ENCODE assay signal across 8 mouse cellular contexts in genomic region chr2:148731614-148732326, GRCm38 (mm10). TPM values are rescaled to one million over a fixed set of nuclear protein-coding genes. Genes with fewer than 3 reads are reported as not detected.
DNase-seq lines count a peak whose midpoint lies in the region; ATAC-seq lines count a peak whose summit lies in the region.

No protein-coding gene starts in this region.

- ATAC-seq in embryonic facial prominence, embryonic 14.5 days (ENCODE audit: low read depth), result peak; percentile 66
- peak; percentile 50 for ATAC-seq in heart, embryonic 16.5 days (replicated peaks; ENCODE audit: extremely low read depth, insufficient read depth, low FRiP score)

- H3K4me2 ChIP-seq in embryonic facial prominence, embryonic 14.5 days (ENCODE audit: low read depth, low read length), result peak overlapping the region; percentile 76
- H3K4me2 ChIP-seq in heart, embryonic 16.5 days (ENCODE audit: low read depth, low read length), result peak overlapping the region; percentile 90

- H3K9ac ChIP-seq in embryonic facial prominence, embryonic 14.5 days (ENCODE audit: low read depth, low read length), result peak overlapping the region; percentile 79
- peak overlapping the region; percentile 87 for H3K9ac ChIP-seq in heart, embryonic 16.5 days (ENCODE audit: low read length)

- under 1% methylated on average over 33 of the region's 35 CpGs for WGBS in embryonic facial prominence, embryonic 14.5 days
- WGBS in heart, embryonic 16.5 days, result under 1% methylated on average over 35 of the region's 35 CpGs
- WGBS in macrophage (ENCODE audit: missing documents), result 3% methylated on average over 35 of the region's 35 CpGs

- H3K27me3 ChIP-seq in embryonic facial prominence, embryonic 14.5 days (replicated peaks; ENCODE audit: control insufficient read depth, insufficient read depth, low read length), result no peaks in the 10 kb centered on the region
- H3K27me3 ChIP-seq in heart, embryonic 16.5 days (ENCODE audit: control insufficient read depth, insufficient read depth, low read length), result no peaks in the 10 kb centered on the region

- DNase-seq in gastrocnemius, adult 18-20 months (ENCODE audit: low spot score), result peak; percentile 59
- no peak for DNase-seq in gastrocnemius, postnatal 25 days
- DNase-seq in adrenal gland, postnatal 10 days, result peak; percentile 30
- peak; percentile 26 for DNase-seq in embryonic facial prominence, embryonic 14.5 days (ENCODE audit: low spot score)
- DNase-seq in kidney, postnatal 25 days, result peak; percentile 14 to 42
- DNase-seq in skeletal muscle tissue, adult 2 months (ENCODE audit: low read depth, low spot score), result peak; percentile 30

- H3K36me3 ChIP-seq in embryonic facial prominence, embryonic 14.5 days (ENCODE audit: control insufficient read depth, insufficient read depth, low read length), result no peaks in the 10 kb centered on the region
- H3K36me3 ChIP-seq in heart, embryonic 16.5 days (ENCODE audit: control insufficient read depth, insufficient read depth), result no peaks in the 10 kb centered on the region
- no peaks in the 10 kb centered on the region for H3K36me3 ChIP-seq in macrophage (ENCODE audit: inconsistent target)

- peak overlapping the region; percentile 46; the same call in 1 of the 2 replicates for H3K27ac ChIP-seq in embryonic facial prominence, embryonic 14.5 days (replicated peaks; ENCODE audit: low read depth, low read length)
- peak overlapping the region; percentile 18; the same call in 1 of the 2 replicates for H3K27ac ChIP-seq in heart, embryonic 16.5 days (ENCODE audit: low read length)
- H3K27ac ChIP-seq in macrophage, result peak overlapping the region; percentile 33; the same call in 1 of the 2 replicates

- peaks cover 31% of the 10 kb centered on the region for H3K79me2 ChIP-seq in macrophage (ENCODE audit: inconsistent target)

- 0 out of 2 replicates have a peak, but pooled peaks cover 4% of the 10 kb centered on the region for H3K9me3 ChIP-seq in embryonic facial prominence, embryonic 14.5 days (ENCODE audit: control insufficient read depth, low read length)
- H3K9me3 ChIP-seq in heart, embryonic 16.5 days (replicated peaks; ENCODE audit: control insufficient read depth, low read length), result 0 out of 2 replicates have a peak, but pooled peaks cover 4% of the 10 kb centered on the region

- peak overlapping the region; percentile 77 for H3K4me3 ChIP-seq in embryonic facial prominence, embryonic 14.5 days (ENCODE audit: low read depth, low read length)
- peak overlapping the region; percentile 78 for H3K4me3 ChIP-seq in heart, embryonic 16.5 days (ENCODE audit: low read length)
- H3K4me3 ChIP-seq in macrophage (ENCODE audit: inconsistent target), result peak overlapping the region; percentile 92

- peaks cover 3% of the 10 kb centered on the region; the same call in 1 of the 2 replicates for H3K4me1 ChIP-seq in embryonic facial prominence, embryonic 14.5 days (ENCODE audit: control insufficient read depth, insufficient read depth, low read length)
- peaks cover 7% of the 10 kb centered on the region for H3K4me1 ChIP-seq in heart, embryonic 16.5 days (ENCODE audit: control insufficient read depth, insufficient read depth, low read length)

RNA-seq across cellular contexts. Expression of gene Napb, which starts 0.5 kb away (rescaled TPM):
- total RNA-seq in gastrocnemius, adult 18-20 months (2021), result 1 to 10 TPM; 5.9 to 6.0 TPM
- 1 to 10 TPM; 3.8 to 4.0 TPM for total RNA-seq in gastrocnemius, postnatal 25 days (2021)
- total RNA-seq in adrenal gland, postnatal 10 days (2021), result 10 to 100 TPM in 1 of 2 experiments, 1 to 10 TPM in 1; 5.5 to 10.4 TPM
- polyA plus RNA-seq in embryonic facial prominence, embryonic 14.5 days (2014; fragmentation: Nextera tagmentation; extraction: Ambion mirVana), result 5.9 and 6.5 TPM in 2 replicates
- polyA plus RNA-seq in heart, embryonic 16.5 days (2015; fragmentation: Nextera tagmentation; extraction: Ambion mirVana), result 2.4 and 2.5 TPM in 2 replicates
- total RNA-seq in macrophage (2018; cell fraction: chromatin; rRNA removed), result 10 to 100 TPM in 8 of 26 experiments, 1 to 10 TPM in 18; 1.1 to 18.8 (median 6.4) TPM
- 1 to 10 TPM in 9 of 26 experiments, under 1 TPM in 17; 0.16 to 1.8 (median 0.75) TPM for total RNA-seq in macrophage (2018; cell fraction: cytosol; rRNA removed)
- total RNA-seq in macrophage (2018; cell fraction: nucleus; rRNA removed), result 10 to 100 TPM in 2 of 26 experiments, 1 to 10 TPM in 21, under 1 TPM in 3; 0.74 to 12.2 (median 3.2) TPM
- polyA plus RNA-seq in macrophage (2018), result 0.69 to 0.97 TPM (median 0.83 TPM) in 3 replicates

RNA-seq across cellular contexts. Expression of gene Cstl1, which starts 18.4 kb away (rescaled TPM):
- not detected for total RNA-seq in gastrocnemius, adult 18-20 months (2021)
- not detected for total RNA-seq in gastrocnemius, postnatal 25 days (2021)
- not detected for total RNA-seq in adrenal gland, postnatal 10 days (2021)
- polyA plus RNA-seq in embryonic facial prominence, embryonic 14.5 days (2014; fragmentation: Nextera tagmentation; extraction: Ambion mirVana), result not detected in 2 replicates
- polyA plus RNA-seq in heart, embryonic 16.5 days (2015; fragmentation: Nextera tagmentation; extraction: Ambion mirVana), result not detected in 2 replicates
- not detected for total RNA-seq in macrophage (2018; cell fraction: chromatin; rRNA removed)
- total RNA-seq in macrophage (2018; cell fraction: cytosol; rRNA removed), result not detected
- not detected for total RNA-seq in macrophage (2018; cell fraction: nucleus; rRNA removed)
- polyA plus RNA-seq in macrophage (2018), result not detected in 3 replicates

RNA-seq across cellular contexts. Expression of gene Cst11, which starts 39.5 kb away (rescaled TPM):
- total RNA-seq in gastrocnemius, adult 18-20 months (2021), result not detected
- total RNA-seq in gastrocnemius, postnatal 25 days (2021), result not detected
- not detected for total RNA-seq in adrenal gland, postnatal 10 days (2021)
- polyA plus RNA-seq in embryonic facial prominence, embryonic 14.5 days (2014; fragmentation: Nextera tagmentation; extraction: Ambion mirVana), result not detected in 2 replicates
- polyA plus RNA-seq in heart, embryonic 16.5 days (2015; fragmentation: Nextera tagmentation; extraction: Ambion mirVana), result not detected in 2 replicates
- not detected for total RNA-seq in macrophage (2018; cell fraction: chromatin; rRNA removed)
- not detected for total RNA-seq in macrophage (2018; cell fraction: cytosol; rRNA removed)
- total RNA-seq in macrophage (2018; cell fraction: nucleus; rRNA removed), result not detected
- polyA plus RNA-seq in macrophage (2018), result not detected in 3 replicates

RNA-seq across cellular contexts. Expression of gene 8030411F24Rik, which starts 50.0 kb away (rescaled TPM):
- not detected for total RNA-seq in gastrocnemius, adult 18-20 months (2021)
- total RNA-seq in gastrocnemius, postnatal 25 days (2021), result not detected
- not detected for total RNA-seq in adrenal gland, postnatal 10 days (2021)
- polyA plus RNA-seq in embryonic facial prominence, embryonic 14.5 days (2014; fragmentation: Nextera tagmentation; extraction: Ambion mirVana), result not detected in 2 replicates
- not detected in 2 replicates for polyA plus RNA-seq in heart, embryonic 16.5 days (2015; fragmentation: Nextera tagmentation; extraction: Ambion mirVana)
- total RNA-seq in macrophage (2018; cell fraction: chromatin; rRNA removed), result not detected
- not detected for total RNA-seq in macrophage (2018; cell fraction: cytosol; rRNA removed)
- not detected for total RNA-seq in macrophage (2018; cell fraction: nucleus; rRNA removed)
- not detected in 3 replicates for polyA plus RNA-seq in macrophage (2018)

RNA-seq across cellular contexts. Expression of gene Gzf1, which starts 50.9 kb away (rescaled TPM):
- 10 to 100 TPM; 17.9 to 26.9 TPM for total RNA-seq in gastrocnemius, adult 18-20 months (2021)
- 10 to 100 TPM; 16.4 to 17.9 TPM for total RNA-seq in gastrocnemius, postnatal 25 days (2021)
- 10 to 100 TPM; 28.1 to 31.7 TPM for total RNA-seq in adrenal gland, postnatal 10 days (2021)
- polyA plus RNA-seq in embryonic facial prominence, embryonic 14.5 days (2014; fragmentation: Nextera tagmentation; extraction: Ambion mirVana), result 22.4 and 23.3 TPM in 2 replicates
- polyA plus RNA-seq in heart, embryonic 16.5 days (2015; fragmentation: Nextera tagmentation; extraction: Ambion mirVana), result 15.9 and 17.5 TPM in 2 replicates
- 10 to 100 TPM; 11.9 to 38.0 (median 24.4) TPM for total RNA-seq in macrophage (2018; cell fraction: chromatin; rRNA removed)
- total RNA-seq in macrophage (2018; cell fraction: cytosol; rRNA removed), result 10 to 100 TPM in 25 of 26 experiments, 1 to 10 TPM in 1; 9.6 to 23.1 (median 15.7) TPM
- total RNA-seq in macrophage (2018; cell fraction: nucleus; rRNA removed), result 10 to 100 TPM; 13.4 to 41.3 (median 22.7) TPM
- polyA plus RNA-seq in macrophage (2018), result 11.9 to 18.3 TPM (median 16.6 TPM) in 3 replicates
